Mouse (Mus musculus) MEL (cell line): Measurements from ENCODE around the gene Myh9.

ENCODE experiments used
- CHD2 ChIP-seq: IDR thresholded peaks from 2 replicates; pipeline ENCODE4 v1.6.1; 2011; ENCODE audit warnings: low read length, improper control_type of control experiment
- CTCF ChIP-seq, 3 experiments: IDR thresholded peaks in 2 of 3; conservative IDR thresholded peaks in 1 of 3; 2 replicates each; pipeline ENCODE4 v1.5.1; 2011 to 2012; ENCODE audit warnings: low read length in 3 of 3, low read depth in 2 of 3, mild to moderate bottlenecking in 2 of 3, improper control_type of control experiment in 1 of 3, inconsistent platforms in 1 of 3, mixed read lengths in 1 of 3, moderate library complexity in 1 of 3; ENCODE audit not compliant: control insufficient read depth in 1 of 3, insufficient read depth in 1 of 3, poor library complexity in 1 of 3, severe bottlenecking in 1 of 3
- E2F4 ChIP-seq: IDR thresholded peaks from 2 replicates; pipeline ENCODE4 v1.6.1; 2011; ENCODE audit warnings: low read depth, low read length, improper control_type of control experiment, borderline replicate concordance
- ELF1 ChIP-seq: IDR thresholded peaks from 2 replicates; pipeline ENCODE4 v1.6.1; 2014; ENCODE audit warnings: low read depth, mild to moderate bottlenecking, inconsistent platforms, low read length, improper control_type of control experiment, moderate library complexity
- EP300 ChIP-seq, 2 experiments: IDR thresholded peaks; 2 replicates each; pipeline ENCODE4 v1.6.1; 2011; ENCODE audit warnings: improper control_type of control experiment in 2 of 2, low read length in 2 of 2, low read depth in 1 of 2, mild to moderate bottlenecking in 1 of 2
- MAFK ChIP-seq: IDR thresholded peaks from 2 replicates; pipeline ENCODE4 v1.6.1; 2011; ENCODE audit warnings: low read depth, mild to moderate bottlenecking, low read length, improper control_type of control experiment, borderline replicate concordance
- MAX ChIP-seq: IDR thresholded peaks from 2 replicates; pipeline ENCODE4 v1.6.1; 2011; ENCODE audit warnings: low read length, improper control_type of control experiment
- MYC ChIP-seq: IDR thresholded peaks from 2 replicates; pipeline ENCODE4 v1.6.1; 2011; ENCODE audit warnings: low read depth, mild to moderate bottlenecking, low read length, improper control_type of control experiment, moderate library complexity
- NELFE ChIP-seq: IDR thresholded peaks from 2 replicates; pipeline ENCODE4 v1.6.1; 2011; ENCODE audit warnings: low read depth, low read length, improper control_type of control experiment
- POLR2A ChIP-seq, 2 experiments: IDR thresholded peaks; 2 replicates each; pipeline ENCODE4 v1.6.1; 2011 to 2012; ENCODE audit warnings: low read length in 2 of 2, mild to moderate bottlenecking in 2 of 2, control low read depth in 1 of 2, improper control_type of control experiment in 1 of 2, low read depth in 1 of 2, moderate library complexity in 1 of 2; ENCODE audit not compliant: control insufficient read depth in 1 of 2, insufficient read depth in 1 of 2, poor library complexity in 1 of 2
- POLR2AphosphoS2 ChIP-seq: IDR thresholded peaks from 2 replicates; pipeline ENCODE4 v1.6.1; 2011; ENCODE audit warnings: low read length, improper control_type of control experiment
- TAL1 ChIP-seq: IDR thresholded peaks from 2 replicates; pipeline ENCODE4 v1.6.1; 2012; ENCODE audit warnings: mild to moderate bottlenecking, inconsistent platforms, low read length, moderate library complexity, mixed read lengths
- TCF12 ChIP-seq: IDR thresholded peaks from 2 replicates; pipeline ENCODE4 v1.6.1; 2014; ENCODE audit warnings: low read depth, mild to moderate bottlenecking, inconsistent platforms, low read length, improper control_type of control experiment, moderate library complexity
- USF2 ChIP-seq, 2 experiments: IDR thresholded peaks; 2 replicates each; pipeline ENCODE4 v1.6.1; 2011 to 2012; ENCODE audit warnings: improper control_type of control experiment in 2 of 2, low read length in 2 of 2, borderline replicate concordance in 1 of 2, inconsistent platforms in 1 of 2, low read depth in 1 of 2, mild to moderate bottlenecking in 1 of 2; ENCODE audit not compliant: insufficient read depth in 1 of 2

DNA sequence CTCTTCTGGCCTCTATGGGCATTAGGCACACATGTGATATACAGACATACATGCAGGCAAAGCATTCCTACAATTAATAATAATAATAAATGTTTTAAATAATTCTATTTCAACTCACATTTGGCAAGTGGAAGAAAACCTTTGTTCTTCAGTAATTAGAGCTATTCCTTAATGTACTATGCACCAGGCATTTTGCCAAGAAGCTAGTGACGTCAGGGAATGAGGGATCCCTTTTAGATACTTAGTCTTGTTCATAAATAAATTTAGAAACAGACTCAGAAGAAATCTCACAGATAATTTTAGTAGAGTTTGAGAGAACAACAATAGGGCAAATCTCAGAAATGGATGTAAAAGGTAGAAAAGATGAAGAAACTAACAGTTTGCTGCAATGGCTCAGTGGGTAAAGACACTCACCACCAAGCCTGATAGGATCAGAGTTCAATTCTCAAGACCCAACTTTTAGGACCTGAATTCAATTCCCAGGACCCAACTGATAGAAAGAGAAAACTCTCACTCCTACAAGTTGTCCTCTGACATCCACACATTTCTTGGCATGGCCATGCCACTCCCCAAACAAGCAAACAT is 18.2 kb upstream of the Myh9 start:
- no peak for TF ChIP-seq CTCF (IDR thresholded peaks at IDR 0.05 in 2 of 3, conservative IDR thresholded peaks at IDR 0.05 in 1 of 3; ENCODE audit: control insufficient read depth in 1 of 3, insufficient read depth in 1 of 3, low read depth in 2 of 3, low read length in 3 of 3, poor library complexity in 1 of 3, severe bottlenecking in 1 of 3)
- no peak for TF ChIP-seq POLR2A (IDR thresholded peaks at IDR 0.05; ENCODE audit: control insufficient read depth in 1 of 2, insufficient read depth in 1 of 2, low read depth in 1 of 2, low read length in 2 of 2, poor library complexity in 1 of 2)
- TF ChIP-seq E2F4 = no peak
- TF ChIP-seq MAX = no peak
- TF ChIP-seq CHD2 = no peak
- no peak for TF ChIP-seq MYC
- TF ChIP-seq NELFE = no peak
- no peak for TF ChIP-seq TCF12
- TF ChIP-seq TAL1 = no peak
- no peak for TF ChIP-seq MAFK
- no peak for TF ChIP-seq EP300 (IDR thresholded peaks at IDR 0.05; ENCODE audit: low read depth in 1 of 2, low read length in 2 of 2)
- TF ChIP-seq USF2 (IDR thresholded peaks at IDR 0.05; ENCODE audit: borderline replicate concordance in 1 of 2, insufficient read depth in 1 of 2, low read depth in 1 of 2, low read length in 2 of 2) = no peak
- no peak for TF ChIP-seq ELF1
- no peak for TF ChIP-seq POLR2AphosphoS2
